Mouse (Mus musculus): ENCODE data around the gene Dhtkd1. TPM values are rescaled to one million over a fixed set of nuclear protein-coding genes. Genes with fewer than 3 reads are reported as not detected.

Dhtkd1 gene
- polyA plus RNA-seq, 1 experiment from 2014 or later: 8.4 TPM

DNA sequence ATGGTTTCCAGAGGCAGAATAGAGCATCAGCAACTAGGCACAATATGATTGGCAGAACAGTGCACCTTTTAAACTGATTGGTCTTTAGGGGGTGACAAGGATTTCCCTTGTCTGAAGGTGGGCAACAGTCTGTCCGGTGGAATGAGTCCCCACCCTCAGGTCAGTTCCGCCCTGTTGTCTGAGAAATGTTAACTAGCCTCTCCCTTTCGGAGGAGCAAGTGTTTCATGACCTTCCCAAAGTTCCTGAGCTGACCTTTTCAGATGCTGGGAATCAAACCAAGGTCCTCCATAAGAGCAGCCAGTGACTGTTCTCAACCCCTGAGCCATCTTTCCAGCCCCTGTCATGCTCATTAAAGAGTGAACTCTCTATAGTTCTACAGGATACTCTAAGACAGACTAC lies 4.3 kb upstream of the Dhtkd1 start:
- H3K4me2 ChIP-seq: no peak overlapping the region
- WGBS: 94% methylated on average over 3 of the region's 3 CpGs
- peaks cover 14% of the 10 kb centered on the region for H3K4me1 ChIP-seq (replicated peaks)
- H3K9me3 ChIP-seq: no peaks in the 10 kb centered on the region
- H3K27me3 ChIP-seq: no peaks in the 10 kb centered on the region
- no peak overlapping the region for H3K27ac ChIP-seq (replicated peaks)
- ATAC-seq (ENCODE audit: low FRiP score, low read depth): no peak
- no peak overlapping the region for H3K9ac ChIP-seq
- no peaks in the 10 kb centered on the region for H3K36me3 ChIP-seq
- H3K4me3 ChIP-seq: no peak overlapping the region

GRCm38 (mm10) chr2:5945629-5946028 lies 3.0 kb upstream of the Dhtkd1 start:
- WGBS: 89% methylated on average over 1 of the region's 1 CpGs

GRCm38 (mm10) chr2:5943071-5943470 lies 479 bp upstream of the Dhtkd1 start:
- H3K4me2 ChIP-seq: peak overlapping the region; percentile 82
- no peaks in the 10 kb centered on the region for H3K36me3 ChIP-seq
- H3K9ac ChIP-seq: peak overlapping the region; percentile 77; the same call in 1 of the 2 replicates
- H3K4me1 ChIP-seq (replicated peaks): peaks cover 17% of the 10 kb centered on the region; the same call in 1 of the 2 replicates
- no peak for ATAC-seq (ENCODE audit: low FRiP score, low read depth)
- H3K4me3 ChIP-seq: peak overlapping the region; percentile 61
- no peaks in the 10 kb centered on the region for H3K9me3 ChIP-seq
- H3K27me3 ChIP-seq: no peaks in the 10 kb centered on the region
- H3K27ac ChIP-seq (replicated peaks): no peak overlapping the region
- 44% methylated on average over 4 of the region's 4 CpGs for WGBS

More at GRCm38 (mm10) chr2:5945629-5946028, 3.0 kb upstream of the Dhtkd1 start:
- H3K9ac ChIP-seq: no peak overlapping the region
- H3K4me3 ChIP-seq: no peak overlapping the region
- no peak for ATAC-seq (ENCODE audit: low FRiP score, low read depth)
- H3K4me2 ChIP-seq: no peak overlapping the region
- H3K27ac ChIP-seq (replicated peaks): no peak overlapping the region
- H3K9me3 ChIP-seq: no peaks in the 10 kb centered on the region
- peaks cover 21% of the 10 kb centered on the region for H3K4me1 ChIP-seq (replicated peaks)
- no peaks in the 10 kb centered on the region for H3K27me3 ChIP-seq
- no peaks in the 10 kb centered on the region for H3K36me3 ChIP-seq

DNA sequence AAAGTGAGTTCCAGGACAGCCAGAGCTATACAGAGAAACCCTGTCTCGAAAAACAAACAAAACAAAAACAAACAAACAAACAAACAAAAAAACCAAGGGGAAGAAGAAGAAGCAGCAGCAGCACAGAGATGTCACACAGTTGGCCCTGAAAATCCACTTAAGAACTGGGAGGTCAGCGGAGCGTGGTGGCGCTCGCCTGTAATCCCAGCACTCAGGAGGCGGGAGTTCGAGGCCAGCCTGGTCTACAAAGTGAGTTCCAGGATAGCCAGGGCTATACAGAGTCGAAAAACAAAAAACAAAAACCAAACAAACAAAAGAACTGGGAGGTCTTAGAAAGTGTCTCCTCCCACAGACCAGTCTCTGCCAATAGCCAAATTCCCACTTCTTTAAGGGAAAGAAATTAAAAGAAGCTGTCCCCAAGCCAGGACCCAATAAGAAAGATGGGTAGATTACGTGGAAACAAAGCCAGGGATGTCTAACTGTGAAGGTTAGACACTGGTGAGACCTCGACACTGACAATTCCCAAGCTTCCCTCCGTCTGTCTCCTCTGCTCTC lies 654 bp downstream of the Dhtkd1 start:
- ATAC-seq (ENCODE audit: low FRiP score, low read depth): no peak; the same call in 1 of the 2 replicates
- peak overlapping the region; percentile 63 for H3K27ac ChIP-seq (replicated peaks)
- H3K36me3 ChIP-seq: no peaks in the 10 kb centered on the region
- WGBS: 58% methylated on average over 11 of the region's 11 CpGs
- H3K4me1 ChIP-seq (replicated peaks): peaks cover 17% of the 10 kb centered on the region; the same call in 1 of the 2 replicates
- H3K27me3 ChIP-seq: no peaks in the 10 kb centered on the region
- H3K9ac ChIP-seq: peak overlapping the region; percentile 77
- peak overlapping the region; percentile 82 for H3K4me2 ChIP-seq
- H3K9me3 ChIP-seq: no peaks in the 10 kb centered on the region
- peak overlapping the region; percentile 61 for H3K4me3 ChIP-seq

GRCm38 (mm10) chr2:5940936-5941335 lies 1.7 kb downstream of the Dhtkd1 start:
- no peak overlapping the region for H3K27ac ChIP-seq (replicated peaks)
- no peak overlapping the region for H3K4me2 ChIP-seq
- no peaks in the 10 kb centered on the region for H3K36me3 ChIP-seq
- no peak overlapping the region for H3K9ac ChIP-seq
- H3K4me3 ChIP-seq: no peak overlapping the region
- H3K9me3 ChIP-seq: no peaks in the 10 kb centered on the region
- peaks cover 17% of the 10 kb centered on the region; the same call in 1 of the 2 replicates for H3K4me1 ChIP-seq (replicated peaks)
- no peaks in the 10 kb centered on the region for H3K27me3 ChIP-seq
- 96% methylated on average over 9 of the region's 9 CpGs for WGBS
- no peak for ATAC-seq (ENCODE audit: low FRiP score, low read depth)

DNA sequence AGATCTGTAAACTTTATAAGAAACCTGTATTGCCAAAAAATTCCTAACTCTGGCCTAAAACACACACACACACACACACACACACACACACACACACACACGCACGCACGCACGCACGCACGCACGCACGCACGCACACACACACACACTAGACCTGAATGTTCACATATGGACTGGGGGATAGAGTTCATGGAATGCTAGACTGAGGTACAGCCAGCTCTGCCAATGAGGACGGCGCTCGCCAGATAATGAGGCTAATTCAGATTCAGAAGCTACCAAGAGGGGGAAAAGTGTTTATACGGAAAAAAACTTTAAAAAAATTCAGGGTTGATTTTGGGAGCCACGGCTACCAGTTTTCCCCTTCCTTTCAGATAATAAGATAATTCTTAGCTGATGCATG lies 2.7 kb downstream of the Dhtkd1 start:
- ATAC-seq (ENCODE audit: low FRiP score, low read depth): no peak
- H3K4me1 ChIP-seq (replicated peaks): peaks cover 17% of the 10 kb centered on the region; the same call in 1 of the 2 replicates
- H3K4me2 ChIP-seq: no peak overlapping the region
- no peak overlapping the region for H3K4me3 ChIP-seq
- H3K9me3 ChIP-seq: no peaks in the 10 kb centered on the region
- no peak overlapping the region for H3K9ac ChIP-seq
- no peak overlapping the region for H3K27ac ChIP-seq (replicated peaks)
- WGBS: 95% methylated on average over 14 of the region's 14 CpGs
- no peaks in the 10 kb centered on the region for H3K36me3 ChIP-seq
- H3K27me3 ChIP-seq: no peaks in the 10 kb centered on the region

- Histone ChIP-seq H3K4me1 (replicated peaks) (peaks cover 17% of the 10 kb centered on the region; the same call in 1 of the 2 replicates), H3K9ac (no peak overlapping the region), H3K36me3 (no peaks in the 10 kb centered on the region), H3K4me3 (no peak overlapping the region), H3K4me2 (no peak overlapping the region), H3K27me3 (no peaks in the 10 kb centered on the region), H3K9me3 (no peaks in the 10 kb centered on the region), H3K27ac (replicated peaks) (no peak overlapping the region)
- WGBS: 95% methylated on average over 3 of the region's 3 CpGs
- ATAC-seq (ENCODE audit: low FRiP score, low read depth): no peak
Measured at GRCm38 (mm10) chr2:5939319-5939718, 3.3 kb downstream of the Dhtkd1 start.

- ATAC-seq (ENCODE audit: low FRiP score, low read depth): no peak
- Histone ChIP-seq H3K4me1 (replicated peaks) (peaks cover 6% of the 10 kb centered on the region; the same call in 1 of the 2 replicates), H3K27me3 (no peaks in the 10 kb centered on the region), H3K9ac (no peak overlapping the region), H3K9me3 (no peaks in the 10 kb centered on the region), H3K27ac (replicated peaks) (no peak overlapping the region), H3K4me2 (no peak overlapping the region), H3K4me3 (no peak overlapping the region), H3K36me3 (no peaks in the 10 kb centered on the region)
- WGBS: 89% methylated on average over 4 of the region's 4 CpGs
Measured at GRCm38 (mm10) chr2:5936550-5936949, 6.0 kb downstream of the Dhtkd1 start.

- Histone ChIP-seq H3K36me3 (no peaks in the 10 kb centered on the region), H3K4me3 (no peak overlapping the region), H3K27me3 (no peaks in the 10 kb centered on the region), H3K4me2 (no peak overlapping the region), H3K9me3 (no peaks in the 10 kb centered on the region), H3K4me1 (replicated peaks) (peaks cover under 1% of the 10 kb centered on the region; the same call in 1 of the 2 replicates), H3K9ac (no peak overlapping the region), H3K27ac (replicated peaks) (no peak overlapping the region)
- ATAC-seq (ENCODE audit: low FRiP score, low read depth): no peak
- 80% methylated on average over 6 of the region's 6 CpGs for WGBS
Measured at GRCm38 (mm10) chr2:5936068-5936467, 6.5 kb downstream of the Dhtkd1 start.

- no peak overlapping the region for H3K4me3 ChIP-seq
- 97% methylated on average over 3 of the region's 3 CpGs for WGBS
- H3K9ac ChIP-seq: no peak overlapping the region
- H3K4me1 ChIP-seq (replicated peaks): no peaks in the 10 kb centered on the region
- H3K9me3 ChIP-seq: no peaks in the 10 kb centered on the region
- no peak overlapping the region for H3K4me2 ChIP-seq
- H3K36me3 ChIP-seq: peaks cover 11% of the 10 kb centered on the region
- no peak for ATAC-seq (ENCODE audit: low FRiP score, low read depth)
- H3K27me3 ChIP-seq: no peaks in the 10 kb centered on the region
- H3K27ac ChIP-seq (replicated peaks): no peak overlapping the region
Measured at GRCm38 (mm10) chr2:5934936-5935335, 7.7 kb downstream of the Dhtkd1 start.

GRCm38 (mm10) chr2:5931938-5932337 lies 10.7 kb downstream of the Dhtkd1 start:
- H3K4me2 ChIP-seq: no peak overlapping the region
- no peak overlapping the region for H3K27ac ChIP-seq (replicated peaks)
- H3K9me3 ChIP-seq: no peaks in the 10 kb centered on the region
- H3K9ac ChIP-seq: no peak overlapping the region
- no peak for ATAC-seq (ENCODE audit: low FRiP score, low read depth)
- no peak overlapping the region for H3K4me3 ChIP-seq
- H3K4me1 ChIP-seq (replicated peaks): no peaks in the 10 kb centered on the region
- H3K36me3 ChIP-seq: peaks cover 18% of the 10 kb centered on the region
- no peaks in the 10 kb centered on the region for H3K27me3 ChIP-seq
- WGBS: 93% methylated on average over 5 of the region's 5 CpGs

- Histone ChIP-seq H3K4me3 (no peak overlapping the region), H3K4me1 (replicated peaks) (no peaks in the 10 kb centered on the region), H3K9me3 (no peaks in the 10 kb centered on the region), H3K36me3 (peaks cover 18% of the 10 kb centered on the region), H3K27me3 (no peaks in the 10 kb centered on the region), H3K27ac (replicated peaks) (no peak overlapping the region), H3K9ac (no peak overlapping the region), H3K4me2 (no peak overlapping the region)
- ATAC-seq (ENCODE audit: low FRiP score, low read depth): no peak
- 91% methylated on average over 18 of the region's 18 CpGs for WGBS
Measured at GRCm38 (mm10) chr2:5930291-5931054, 12.1 kb downstream of the Dhtkd1 start.

Data from hindbrain, embryonic 15.5 days (tissue).